Mouse (Mus musculus): Measurements from ENCODE around the gene Tbxas1. TPM values are rescaled to one million over a fixed set of nuclear protein-coding genes. Genes with fewer than 3 reads are reported as not detected.
A peak's percentile ranks its signal among the peaks of the same experiment; 100 is the strongest.

Gene Tbxas1
- total RNA-seq, 2 experiments from 2014 or later = 2.8 TPM

- no peak for TF ChIP-seq CTCF (conservative IDR thresholded peaks at IDR 0.05)
Measured at GRCm38 (mm10) chr6:38866761-38867160, 8.4 kb upstream of the Tbxas1 start.

GRCm38 (mm10) chr6:38867291-38867690, 7.9 kb upstream of the Tbxas1 start:
- TF ChIP-seq CTCF (conservative IDR thresholded peaks at IDR 0.05) = no peak
- Histone ChIP-seq H3K4me3 (no peak overlapping the region), H3K27ac (no peak overlapping the region)
- no peak for DNase-seq (ENCODE audit: low spot score in 2 of 2)

More at GRCm38 (mm10) chr6:38866761-38867160, 8.4 kb upstream of the Tbxas1 start:
- Histone ChIP-seq H3K27ac (no peak overlapping the region), H3K4me3 (no peak overlapping the region)
- no peak for DNase-seq (ENCODE audit: low spot score in 2 of 2)

GRCm38 (mm10) chr6:38868974-38869373, 6.2 kb upstream of the Tbxas1 start:
- no peak for DNase-seq (ENCODE audit: low spot score in 2 of 2)
- H3K27ac ChIP-seq = no peak overlapping the region
- no peak overlapping the region for H3K4me3 ChIP-seq
- TF ChIP-seq CTCF (conservative IDR thresholded peaks at IDR 0.05) = no peak

- Histone ChIP-seq H3K4me3 (no peak overlapping the region), H3K27ac (no peak overlapping the region)
- TF ChIP-seq CTCF (conservative IDR thresholded peaks at IDR 0.05) = no peak
- no peak for DNase-seq (ENCODE audit: low spot score in 2 of 2)
Measured at GRCm38 (mm10) chr6:38870070-38870469, 5.1 kb upstream of the Tbxas1 start.

- peak overlapping the region; percentile 64 for H3K27ac ChIP-seq
- DNase-seq (ENCODE audit: low spot score in 2 of 2) = no peak
Measured at GRCm38 (mm10) chr6:38871051-38871450, 4.2 kb upstream of the Tbxas1 start.

GRCm38 (mm10) chr6:38873316-38873715, 1.9 kb upstream of the Tbxas1 start:
- TF ChIP-seq CTCF (conservative IDR thresholded peaks at IDR 0.05) = no peak
- no peak overlapping the region for H3K4me3 ChIP-seq
- no peak for DNase-seq (ENCODE audit: low spot score in 2 of 2)
- peak overlapping the region; percentile 97; the same call in 1 of the 2 replicates for H3K27ac ChIP-seq

More at GRCm38 (mm10) chr6:38871051-38871450, 4.2 kb upstream of the Tbxas1 start:
- TF ChIP-seq CTCF (conservative IDR thresholded peaks at IDR 0.05) = no peak
- H3K4me3 ChIP-seq = no peak overlapping the region

GRCm38 (mm10) chr6:38874035-38874434, 1.2 kb upstream of the Tbxas1 start:
- Histone ChIP-seq H3K27ac (peak overlapping the region; percentile 97), H3K4me3 (peak overlapping the region; percentile 86)
- TF ChIP-seq CTCF (conservative IDR thresholded peaks at IDR 0.05) = peak; percentile 89
- peak; percentile 58 to 61 for DNase-seq (ENCODE audit: low spot score in 2 of 2)

GRCm38 (mm10) chr6:38874565-38875257, 493 bp upstream of the Tbxas1 start:
- Histone ChIP-seq H3K27ac (peak overlapping the region; percentile 97), H3K4me3 (peak overlapping the region; percentile 86)
- no peak for TF ChIP-seq CTCF (conservative IDR thresholded peaks at IDR 0.05)
- DNase-seq (ENCODE audit: low spot score in 2 of 2) = no peak

DNA sequence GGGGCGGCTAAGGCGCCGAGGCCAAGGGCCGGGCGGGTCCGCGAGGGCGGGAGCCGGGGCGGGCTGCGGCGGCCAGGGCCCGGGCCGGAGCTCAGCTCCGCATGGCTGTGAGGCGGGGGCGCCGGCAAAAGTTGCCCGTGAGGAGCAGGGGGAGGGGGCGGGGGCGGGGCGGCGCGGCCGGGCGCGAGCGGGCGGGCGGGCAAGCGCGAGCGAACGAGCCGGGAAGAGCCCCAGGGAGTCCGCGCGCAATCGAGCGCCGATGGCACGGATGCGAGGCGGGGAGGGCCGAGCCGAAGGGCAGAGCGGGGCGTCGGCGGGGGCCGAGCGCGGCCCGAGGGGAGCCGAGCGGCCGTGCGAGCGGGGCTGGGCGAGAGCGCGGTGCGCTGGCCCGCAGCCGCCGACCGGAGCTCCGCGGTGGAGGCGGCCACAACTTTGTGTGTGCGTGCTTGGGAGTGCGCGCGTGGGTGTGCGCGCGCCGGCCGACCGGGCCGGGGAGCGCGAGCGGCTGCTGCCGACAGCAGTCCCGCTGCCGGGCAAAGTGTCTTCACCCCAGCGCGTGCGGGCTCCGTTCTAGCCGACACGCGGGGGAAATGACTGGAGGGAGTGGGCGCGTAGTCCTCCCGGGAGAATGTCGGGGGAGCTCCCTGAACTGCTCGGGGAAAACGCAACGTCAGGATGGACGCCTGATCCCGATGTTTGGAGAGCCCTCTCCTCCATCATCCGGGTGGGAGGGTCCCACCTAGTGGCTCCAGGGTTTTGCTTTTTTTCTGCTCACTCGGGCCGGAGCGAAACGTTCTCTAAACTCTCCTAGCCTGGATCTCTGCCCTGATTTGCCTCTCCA, 1.1 kb downstream of the Tbxas1 start, which contains the start of gene Hipk2:
Gene Hipk2, minus strand, starts transcription at position 95 of the 841 bp plus-strand sequence.
- peak within 1 kb of the TSS; percentile 97 for H3K27ac ChIP-seq
- H3K4me3 ChIP-seq = peak within 1 kb of the TSS; percentile 86
- TF ChIP-seq CTCF (conservative IDR thresholded peaks at IDR 0.05) = peak; percentile 33
- peak; percentile 61 to 63 for DNase-seq (ENCODE audit: low spot score in 2 of 2)

DNA sequence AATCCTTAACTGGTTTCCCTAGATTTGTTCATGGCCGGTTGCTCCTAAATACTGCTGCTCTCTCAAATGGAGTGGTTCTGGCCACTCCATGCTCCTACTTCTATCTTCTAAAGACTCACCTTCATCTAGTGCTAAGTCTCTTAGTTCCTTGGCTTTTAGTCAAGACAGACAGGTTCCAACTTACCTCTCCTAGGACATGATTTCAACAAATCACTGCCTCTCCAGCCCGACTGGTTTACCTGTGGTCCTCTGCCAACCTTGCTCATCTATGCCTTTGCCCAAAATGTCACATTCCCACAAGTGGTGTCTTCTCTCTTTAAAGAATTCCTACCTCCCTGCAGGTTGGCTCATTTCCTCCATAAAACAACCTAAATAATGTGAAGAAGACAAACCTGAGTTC, 2.5 kb downstream of the Tbxas1 start:
- H3K4me3 ChIP-seq = no peak overlapping the region
- no peak for TF ChIP-seq CTCF (conservative IDR thresholded peaks at IDR 0.05)
- no peak overlapping the region for H3K27ac ChIP-seq
- no peak for DNase-seq (ENCODE audit: low spot score in 2 of 2)

DNA sequence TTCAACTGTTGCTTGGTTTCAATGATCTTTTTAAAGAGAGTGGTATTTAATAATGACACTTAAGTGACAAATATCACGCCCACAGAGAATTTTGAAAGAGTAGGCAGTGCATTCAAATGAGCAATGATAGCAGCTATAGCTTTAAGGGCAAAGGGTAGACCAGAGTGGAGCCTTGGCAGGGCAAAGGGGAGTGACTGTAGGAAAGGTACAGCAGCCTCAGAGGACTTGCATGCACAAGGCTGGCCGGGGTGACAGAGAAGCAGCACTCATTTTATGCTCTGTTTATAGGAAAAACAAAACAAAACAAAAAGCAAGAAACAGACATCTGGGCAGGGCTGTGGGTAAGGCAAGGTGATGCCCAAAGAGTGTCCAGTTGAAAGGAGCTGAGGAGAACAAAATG, 6.3 kb downstream of the Tbxas1 start:
- DNase-seq (ENCODE audit: low spot score in 2 of 2) = no peak
- TF ChIP-seq CTCF (conservative IDR thresholded peaks at IDR 0.05) = no peak
- Histone ChIP-seq H3K27ac (no peak overlapping the region), H3K4me3 (no peak overlapping the region)

DNA sequence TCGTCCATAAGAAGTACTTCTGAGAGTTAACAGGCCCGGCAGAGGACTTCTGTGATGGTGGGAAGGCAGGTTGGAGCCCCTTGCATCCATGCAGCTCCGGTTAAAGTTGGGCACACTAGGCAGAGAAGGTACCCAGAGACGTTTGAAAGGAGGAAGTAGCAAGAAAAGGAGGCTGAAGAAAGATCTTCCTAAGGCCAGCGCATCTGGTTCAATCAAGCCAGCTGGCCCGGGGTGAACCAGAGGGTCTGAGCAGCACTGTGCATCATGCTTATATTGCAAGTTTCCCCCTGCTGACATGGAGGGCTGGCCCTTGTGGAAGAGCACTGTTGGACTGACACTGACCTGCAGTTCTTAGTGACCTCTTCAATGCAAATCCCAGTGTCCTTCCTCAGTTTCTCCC, 6.8 kb downstream of the Tbxas1 start:
- no peak for TF ChIP-seq CTCF (conservative IDR thresholded peaks at IDR 0.05)
- no peak overlapping the region for H3K4me3 ChIP-seq
- no peak overlapping the region for H3K27ac ChIP-seq
- DNase-seq (ENCODE audit: low spot score in 2 of 2) = no peak

DNA sequence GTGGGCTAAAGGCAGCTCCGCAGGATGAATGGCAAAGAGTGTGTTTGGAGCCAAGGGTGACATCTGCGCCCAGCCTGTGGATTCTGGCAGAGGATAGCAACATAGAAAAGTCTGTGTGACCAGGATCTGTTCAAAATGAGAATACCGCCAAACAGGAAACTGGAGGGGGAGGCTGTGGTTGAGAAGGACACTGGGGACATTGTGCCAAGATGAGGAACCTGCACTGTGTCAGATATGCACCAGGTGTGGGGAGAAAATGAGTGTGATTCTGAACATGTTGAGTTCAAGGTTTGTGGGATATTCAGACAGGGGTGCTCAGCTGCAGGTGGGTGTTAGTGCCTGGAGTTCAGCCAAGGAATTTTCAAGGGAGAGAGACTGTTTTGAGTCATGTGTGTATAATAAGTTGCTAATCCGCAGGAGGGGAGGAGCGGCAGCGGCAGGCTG, 7.5 kb downstream of the Tbxas1 start:
- no peak overlapping the region for H3K4me3 ChIP-seq
- TF ChIP-seq CTCF (conservative IDR thresholded peaks at IDR 0.05) = no peak
- DNase-seq (ENCODE audit: low spot score in 2 of 2) = peak; percentile 23 to 31
- no peak overlapping the region for H3K27ac ChIP-seq
